Mouse (Mus musculus): Measurements from ENCODE around the gene Cabp1. TPM values are rescaled to one million over a fixed set of nuclear protein-coding genes. Genes with fewer than 3 reads are reported as not detected.
A peak's percentile ranks its signal among the peaks of the same experiment; 100 is the strongest.

Gene Cabp1
- polyA plus RNA-seq, 1 experiment from 2014 or later = 2.0 TPM

DNA sequence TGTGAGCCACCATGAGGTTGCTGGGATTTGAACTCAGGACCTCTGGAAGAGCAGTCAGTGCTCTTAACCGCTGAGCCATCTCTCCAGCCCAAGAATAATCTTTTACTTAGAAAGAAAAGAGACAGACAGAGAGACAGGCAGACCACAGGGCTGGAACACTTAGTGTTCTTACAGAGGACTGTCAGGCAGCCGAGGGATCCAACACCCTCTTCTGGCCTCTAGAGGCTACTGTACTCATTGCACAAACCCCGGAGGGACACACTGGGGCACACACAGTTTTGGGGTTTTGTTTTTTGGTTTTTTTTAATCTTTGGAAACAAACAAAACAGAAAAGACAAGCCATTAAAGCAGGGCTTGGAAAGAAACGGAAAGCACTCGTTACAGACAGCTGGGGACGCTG is 64.9 kb downstream of the Cabp1 start:
- WGBS = 83% methylated on average over 6 of the region's 6 CpGs
- Histone ChIP-seq H3K4me3 (no peak overlapping the region), H3K36me3 (peaks cover 65% of the 10 kb centered on the region), H3K9me3 (no peaks in the 10 kb centered on the region), H3K4me2 (no peak overlapping the region), H3K9ac (no peak overlapping the region), H3K27me3 (no peaks in the 10 kb centered on the region), H3K4me1 (peaks cover 28% of the 10 kb centered on the region), H3K27ac (no peak overlapping the region)
- no peak for ATAC-seq (ENCODE audit: insufficient number of reproducible peaks, insufficient read depth, low FRiP score, low TSS enrichment, low read depth)

DNA sequence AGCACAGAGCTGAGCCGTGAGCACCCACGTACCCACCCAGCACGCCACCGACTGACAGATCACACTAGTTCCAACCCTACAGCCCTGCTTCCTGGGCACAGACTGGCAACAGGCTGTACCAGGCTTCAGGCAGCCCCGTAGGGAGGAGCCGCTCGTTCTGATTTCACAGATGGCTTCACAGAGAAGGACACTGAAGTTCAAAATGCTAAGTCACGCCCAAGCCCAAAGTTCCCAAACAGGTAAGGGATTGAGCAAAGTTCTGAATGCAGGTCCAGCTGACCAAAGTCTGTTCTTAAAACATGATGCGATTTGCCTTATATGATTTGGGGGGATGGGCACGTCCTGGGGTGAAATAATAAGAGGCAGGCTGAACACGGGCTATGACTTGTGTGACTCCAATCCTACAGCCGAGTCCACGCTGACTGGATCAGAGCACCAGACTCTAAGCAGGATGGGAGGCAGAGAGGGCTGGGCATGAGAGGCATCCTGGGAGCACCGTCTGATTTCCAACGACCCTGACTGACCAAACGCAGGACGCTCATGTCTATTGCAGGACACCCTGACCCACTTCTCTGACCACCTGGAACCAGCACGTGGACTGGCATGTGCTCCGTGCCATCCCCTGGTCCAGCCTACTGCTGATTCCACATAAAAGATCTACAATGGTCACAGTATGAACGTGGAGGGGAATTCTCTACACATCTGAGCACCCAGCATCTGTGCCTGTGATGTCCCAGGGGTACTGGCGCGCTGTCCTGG is 66.6 kb downstream of the Cabp1 start:
- WGBS = 93% methylated on average over 22 of the region's 22 CpGs
- Histone ChIP-seq H3K4me2 (no peak overlapping the region), H3K9me3 (no peaks in the 10 kb centered on the region), H3K27me3 (no peaks in the 10 kb centered on the region), H3K27ac (no peak overlapping the region), H3K4me1 (peaks cover 13% of the 10 kb centered on the region), H3K9ac (no peak overlapping the region), H3K36me3 (peaks cover 80% of the 10 kb centered on the region), H3K4me3 (no peak overlapping the region)
- no peak for ATAC-seq (ENCODE audit: insufficient number of reproducible peaks, insufficient read depth, low FRiP score, low TSS enrichment, low read depth)

DNA sequence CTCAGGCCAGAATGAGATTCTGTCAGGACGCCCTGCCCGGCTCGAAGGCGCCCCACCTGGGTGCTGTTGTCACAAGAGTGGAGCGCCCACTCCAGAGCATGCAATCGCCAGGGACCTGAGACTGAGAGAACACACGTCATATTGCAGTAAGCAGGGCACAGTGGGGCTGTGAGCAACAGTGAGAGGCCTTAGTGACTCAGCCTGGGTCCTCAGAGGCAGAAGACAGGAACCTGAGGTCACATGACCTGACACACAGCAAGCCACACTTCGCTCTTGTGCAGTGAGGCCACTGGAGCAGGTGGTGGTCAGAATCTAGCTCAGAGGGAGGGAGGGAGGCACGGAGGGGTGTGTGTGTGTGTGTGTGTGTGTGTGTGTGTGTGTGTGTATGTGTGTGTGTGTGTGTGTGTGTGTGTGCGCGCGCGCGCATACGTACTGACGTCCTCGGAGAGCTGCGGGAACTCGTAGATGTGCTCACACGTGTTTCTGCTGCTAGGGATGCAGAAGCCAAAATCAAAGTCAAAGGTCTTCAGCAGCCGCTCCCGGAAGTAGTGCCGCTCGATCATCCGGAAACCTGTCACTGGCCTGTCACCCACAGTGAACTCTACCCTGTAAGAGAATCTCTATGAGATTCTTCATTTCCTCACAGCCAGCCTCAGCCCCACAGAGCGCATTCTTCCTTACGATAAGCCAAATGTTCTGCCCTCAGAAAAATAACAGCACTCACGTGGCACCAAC is 67.4 kb downstream of the Cabp1 start:
- H3K36me3 ChIP-seq = peaks cover 83% of the 10 kb centered on the region
- H3K4me1 ChIP-seq = peaks cover 12% of the 10 kb centered on the region
- no peak overlapping the region for H3K27ac ChIP-seq
- no peak overlapping the region for H3K4me2 ChIP-seq
- H3K9me3 ChIP-seq = no peaks in the 10 kb centered on the region
- 0 out of 2 replicates have a peak, but pooled peaks have one; percentile 13 for ATAC-seq (ENCODE audit: insufficient number of reproducible peaks, insufficient read depth, low FRiP score, low TSS enrichment, low read depth)
- WGBS = 92% methylated on average over 28 of the region's 28 CpGs
- H3K9ac ChIP-seq = no peak overlapping the region
- no peak overlapping the region for H3K4me3 ChIP-seq
- no peaks in the 10 kb centered on the region for H3K27me3 ChIP-seq

DNA sequence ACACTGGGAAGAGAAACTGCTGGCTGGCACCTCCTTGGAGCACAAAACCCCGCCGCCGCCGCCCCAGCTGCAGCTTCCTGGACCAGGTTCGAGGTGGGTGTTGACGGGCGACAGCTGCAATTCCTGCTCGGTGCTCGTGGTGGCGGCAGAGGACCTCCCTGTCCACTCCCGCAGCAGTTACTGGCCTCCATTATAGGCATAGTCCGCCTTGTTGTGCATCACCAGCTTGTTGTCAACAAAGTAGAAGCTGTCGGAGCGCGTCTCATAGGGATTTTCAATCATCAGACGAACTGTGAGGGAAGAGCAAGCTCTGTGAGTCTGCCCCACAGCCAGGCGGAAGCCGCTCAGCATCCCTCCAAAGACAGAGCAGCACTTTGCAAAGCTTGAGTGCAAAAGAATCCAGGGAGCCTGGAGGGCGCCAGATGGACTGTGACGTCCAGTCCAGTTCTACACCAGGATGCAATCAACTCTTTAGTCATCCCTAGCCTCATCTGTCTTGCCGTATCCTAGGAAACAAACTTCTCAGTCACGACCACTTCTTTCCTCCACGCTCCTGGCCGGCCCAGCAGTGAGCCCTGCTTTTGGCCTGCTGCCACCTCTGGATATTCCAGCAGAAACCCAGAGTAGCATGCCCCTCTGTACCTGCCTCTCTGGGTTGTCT is 68.8 kb downstream of the Cabp1 start:
- Histone ChIP-seq H3K4me2 (peak overlapping the region; percentile 16), H3K9ac (peak overlapping the region; percentile 17; the same call in 1 of the 2 replicates), H3K9me3 (no peaks in the 10 kb centered on the region), H3K27ac (peak overlapping the region; percentile 57; the same call in 1 of the 2 replicates), H3K4me3 (no peak overlapping the region), H3K36me3 (peaks cover 72% of the 10 kb centered on the region), H3K4me1 (peaks cover 12% of the 10 kb centered on the region), H3K27me3 (no peaks in the 10 kb centered on the region)
- WGBS = 21% methylated on average over 24 of the region's 24 CpGs
- no peak for ATAC-seq (ENCODE audit: insufficient number of reproducible peaks, insufficient read depth, low FRiP score, low TSS enrichment, low read depth)

DNA sequence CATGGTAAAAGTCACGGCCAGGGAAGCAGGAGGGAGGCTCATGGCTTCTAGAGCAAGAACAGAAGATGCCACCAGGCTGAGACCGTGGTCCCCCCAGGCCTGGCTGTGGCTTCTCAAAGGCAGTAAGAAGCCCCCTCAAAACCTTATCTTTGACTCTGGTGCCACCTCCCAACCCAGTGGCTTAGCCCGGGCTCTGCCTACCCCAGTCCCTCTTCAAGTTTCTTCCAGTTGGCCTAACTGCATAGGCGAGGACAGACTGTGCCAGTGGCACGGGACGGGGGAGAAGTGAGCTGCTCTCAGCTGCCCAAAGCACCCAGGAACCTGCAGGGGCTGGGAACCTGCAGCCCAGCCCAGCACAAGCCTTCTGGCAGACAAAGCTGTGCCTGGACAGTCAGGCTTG is 69.5 kb downstream of the Cabp1 start:
- Histone ChIP-seq H3K27ac (no peak overlapping the region), H3K4me2 (no peak overlapping the region), H3K9ac (0 out of 2 replicates have a peak overlapping the region, but pooled peaks have one; percentile 17), H3K9me3 (no peaks in the 10 kb centered on the region), H3K27me3 (no peaks in the 10 kb centered on the region), H3K4me1 (peaks cover 12% of the 10 kb centered on the region), H3K36me3 (peaks cover 65% of the 10 kb centered on the region), H3K4me3 (no peak overlapping the region)
- 92% methylated on average over 6 of the region's 6 CpGs for WGBS
- no peak for ATAC-seq (ENCODE audit: insufficient number of reproducible peaks, insufficient read depth, low FRiP score, low TSS enrichment, low read depth)

DNA sequence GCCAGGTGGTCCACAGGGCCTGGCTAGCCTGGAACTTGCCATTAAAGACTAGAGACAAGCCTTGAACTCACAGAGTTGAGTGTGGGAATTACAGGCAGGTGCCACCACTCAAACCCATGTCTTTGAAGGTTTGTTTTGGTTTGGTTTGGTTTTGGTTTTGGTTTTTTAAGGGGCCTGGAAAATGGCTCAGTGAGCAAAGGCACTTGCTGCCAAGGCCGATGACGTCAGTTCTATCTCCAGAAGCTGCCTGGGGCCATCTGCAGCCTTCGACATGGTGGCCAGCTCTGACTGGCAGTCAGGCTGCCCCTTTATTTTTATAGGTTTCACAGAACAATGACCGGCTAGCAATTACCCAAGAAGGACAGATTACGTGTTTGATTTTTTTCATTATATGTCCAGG is 73.2 kb downstream of the Cabp1 start:
- no peak overlapping the region for H3K9ac ChIP-seq
- H3K27ac ChIP-seq = no peak overlapping the region
- no peaks in the 10 kb centered on the region for H3K27me3 ChIP-seq
- no peak for ATAC-seq (ENCODE audit: insufficient number of reproducible peaks, insufficient read depth, low FRiP score, low TSS enrichment, low read depth)
- peaks cover 19% of the 10 kb centered on the region for H3K4me1 ChIP-seq
- H3K9me3 ChIP-seq = no peaks in the 10 kb centered on the region
- no peak overlapping the region for H3K4me3 ChIP-seq
- H3K36me3 ChIP-seq = peaks cover 49% of the 10 kb centered on the region
- 68% methylated on average over 5 of the region's 5 CpGs for WGBS
- H3K4me2 ChIP-seq = no peak overlapping the region

DNA sequence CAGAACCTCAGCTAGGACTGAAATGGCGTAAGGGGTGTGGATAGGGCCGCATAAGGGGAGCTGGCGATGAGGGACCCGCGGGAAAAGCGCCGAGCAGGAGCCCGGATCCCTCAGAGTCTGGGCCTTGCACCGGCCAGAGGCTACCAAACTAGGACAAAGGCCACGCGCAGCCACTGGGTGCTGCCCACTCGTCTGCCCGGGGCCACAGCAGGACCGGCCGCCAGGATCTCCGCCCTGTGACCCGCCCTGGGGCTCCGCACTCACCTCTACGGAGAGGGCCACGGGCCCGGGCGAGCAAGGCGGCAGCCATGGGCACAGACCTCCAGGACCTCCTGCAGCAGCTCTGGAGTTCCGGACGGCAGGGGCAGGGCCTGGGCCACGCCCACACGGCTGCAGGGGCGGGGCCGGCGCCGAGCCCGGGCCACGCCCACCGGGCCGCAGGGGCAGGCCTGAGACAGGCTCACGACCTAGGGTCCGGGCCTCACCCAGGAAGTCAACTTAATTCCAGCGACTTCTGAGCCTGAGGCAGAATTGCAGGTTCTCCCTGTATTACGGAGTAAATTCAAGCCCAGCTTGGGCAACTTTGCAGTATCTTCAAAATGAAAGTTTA is 75.1 kb downstream of the Cabp1 start, which contains the start of gene Acads:
TSS of gene Acads (minus strand) at position 386 of the 610 bp plus-strand sequence.
- ATAC-seq (ENCODE audit: insufficient number of reproducible peaks, insufficient read depth, low FRiP score, low TSS enrichment, low read depth) = peak; percentile 79
- Histone ChIP-seq H3K27me3 (no peaks in the 10 kb centered on the region), H3K36me3 (peaks cover 49% of the 10 kb centered on the region), H3K9ac (peak within 1 kb of the TSS; percentile 83), H3K27ac (peak within 1 kb of the TSS; percentile 60), H3K9me3 (no peaks in the 10 kb centered on the region), H3K4me2 (peak within 1 kb of the TSS; percentile 69), H3K4me3 (peak within 1 kb of the TSS; percentile 71), H3K4me1 (peaks cover 7% of the 10 kb centered on the region; the same call in 1 of the 2 replicates)
- 1% methylated on average over 35 of the region's 39 CpGs for WGBS

Other genes with a start within 250 kb of the Cabp1 start
- gene Hnf1a, start 223.3 kb downstream of the Cabp1 start, polyA plus RNA-seq (2015; fragmentation: Nextera tagmentation; extraction: Ambion mirVana) = 0.26 TPM in 1 of 2 replicates, not detected in the other
- gene Sppl3, start 183.2 kb downstream of the Cabp1 start, polyA plus RNA-seq (2015; fragmentation: Nextera tagmentation; extraction: Ambion mirVana) = 18.2 and 18.6 TPM in 2 replicates
- 44.5 TPM in 2 replicates for gene Gm10401, start 96.1 kb downstream of the Cabp1 start, polyA plus RNA-seq (2015; fragmentation: Nextera tagmentation; extraction: Ambion mirVana)
- gene Acads, start 75.0 kb downstream of the Cabp1 start, polyA plus RNA-seq (2015; fragmentation: Nextera tagmentation; extraction: Ambion mirVana) = 48.2 and 52.5 TPM in 2 replicates
- gene Unc119b, start 59.4 kb downstream of the Cabp1 start, polyA plus RNA-seq (2015; fragmentation: Nextera tagmentation; extraction: Ambion mirVana) = 43.5 and 44.4 TPM in 2 replicates
- gene Mlec, start 36.2 kb downstream of the Cabp1 start, polyA plus RNA-seq (2015; fragmentation: Nextera tagmentation; extraction: Ambion mirVana) = 73.4 and 79.0 TPM in 2 replicates
- 83.5 and 88.1 TPM in 2 replicates for gene Pop5, start 41.5 kb upstream of the Cabp1 start, polyA plus RNA-seq (2015; fragmentation: Nextera tagmentation; extraction: Ambion mirVana)
- gene Rnf10, start 78.5 kb upstream of the Cabp1 start, polyA plus RNA-seq (2015; fragmentation: Nextera tagmentation; extraction: Ambion mirVana) = 129 and 136 TPM in 2 replicates
- 42.5 and 43.2 TPM in 2 replicates for gene Coq5, start 85.3 kb upstream of the Cabp1 start, polyA plus RNA-seq (2015; fragmentation: Nextera tagmentation; extraction: Ambion mirVana)
- gene Dynll1, start 106.6 kb upstream of the Cabp1 start, polyA plus RNA-seq (2015; fragmentation: Nextera tagmentation; extraction: Ambion mirVana) = 1,732 and 1,829 TPM in 2 replicates
- 343 and 378 TPM in 2 replicates for gene Srsf9, start 132.8 kb upstream of the Cabp1 start, polyA plus RNA-seq (2015; fragmentation: Nextera tagmentation; extraction: Ambion mirVana)
- gene Gatc, start 146.8 kb upstream of the Cabp1 start, polyA plus RNA-seq (2015; fragmentation: Nextera tagmentation; extraction: Ambion mirVana) = 31.1 and 32.1 TPM in 2 replicates
- 58.0 and 64.4 TPM in 2 replicates for gene Triap1, start 146.8 kb upstream of the Cabp1 start, polyA plus RNA-seq (2015; fragmentation: Nextera tagmentation; extraction: Ambion mirVana)
- 786 and 801 TPM in 2 replicates for gene Cox6a1, start 154.6 kb upstream of the Cabp1 start, polyA plus RNA-seq (2015; fragmentation: Nextera tagmentation; extraction: Ambion mirVana)
- 22.3 and 23.9 TPM in 2 replicates for gene Msi1, start 235.2 kb upstream of the Cabp1 start, polyA plus RNA-seq (2015; fragmentation: Nextera tagmentation; extraction: Ambion mirVana)

All from embryonic facial prominence, embryonic 13.5 days (tissue).